Mouse (Mus musculus) neural tube, postnatal 0 days (tissue): ENCODE measurements around the gene Sema4f. TPM values are rescaled to one million over a fixed set of nuclear protein-coding genes. Genes with fewer than 3 reads are reported as not detected.

ENCODE experiments used
- polyA plus RNA-seq: library from polyadenylated mRNA; unstranded; fragments of >200 nt; fragmentation: Nextera tagmentation; extraction: Ambion mirVana; gene quantifications from 2 replicates; pipeline ENCODE4 v1.2.1, GENCODE M21; 2015

Gene Sema4f
- 21.0 and 21.4 TPM in 2 replicates for polyA plus RNA-seq

GRCm38 (mm10) chr6:82939167-82939912, at the start of gene Sema4f:
Gene Sema4f (minus strand): TSS chr6:82939769.

GRCm38 (mm10) chr6:82946651-82947050, 7.1 kb upstream of the Sema4f start, which contains the start of gene M1ap:
Gene M1ap (plus strand): TSS chr6:82946902.

Other genes starting within 250 kb of the Sema4f start
- gene Pole4, start 234.4 kb downstream of the Sema4f start, polyA plus RNA-seq, result 149 and 164 TPM in 2 replicates
- gene Hk2, start 165.3 kb downstream of the Sema4f start, polyA plus RNA-seq, result 3.0 and 3.1 TPM in 2 replicates
- gene M1ap, start 7.1 kb upstream of the Sema4f start, polyA plus RNA-seq, result 0.10 TPM in 1 of 2 replicates, not detected in the other
- gene Dok1, start 93.7 kb upstream of the Sema4f start, polyA plus RNA-seq, result 3.8 and 4.3 TPM in 2 replicates
- 4.6 and 7.2 TPM in 2 replicates for gene Loxl3, start 94.4 kb upstream of the Sema4f start, polyA plus RNA-seq
- gene Aup1, start 114.8 kb upstream of the Sema4f start, polyA plus RNA-seq, result 144 and 154 TPM in 2 replicates
- 89.7 and 95.1 TPM in 2 replicates for gene Htra2, start 115.5 kb upstream of the Sema4f start, polyA plus RNA-seq
- gene Dqx1, start 118.1 kb upstream of the Sema4f start, polyA plus RNA-seq, result 0.19 and 0.33 TPM in 2 replicates
- 1.5 TPM in 1 of 2 replicates, not detected in the other for gene Tlx2, start 130.5 kb upstream of the Sema4f start, polyA plus RNA-seq
- 34.3 and 37.8 TPM in 2 replicates for gene Pcgf1, start 138.1 kb upstream of the Sema4f start, polyA plus RNA-seq
- gene Lbx2, start 146.6 kb upstream of the Sema4f start, polyA plus RNA-seq, result not detected in 2 replicates
- gene Ccdc142, start 161.8 kb upstream of the Sema4f start, polyA plus RNA-seq, result 4.3 and 7.1 TPM in 2 replicates
- 4.7 and 5.3 TPM in 2 replicates for gene Gm42688, start 161.8 kb upstream of the Sema4f start, polyA plus RNA-seq
- gene Mrpl53, start 169.3 kb upstream of the Sema4f start, polyA plus RNA-seq, result 129 and 139 TPM in 2 replicates
- 23.1 and 24.7 TPM in 2 replicates for gene Mogs, start 175.7 kb upstream of the Sema4f start, polyA plus RNA-seq
- 82.3 and 104 TPM in 2 replicates for gene Wbp1, start 181.8 kb upstream of the Sema4f start, polyA plus RNA-seq
- 13.1 and 14.2 TPM in 2 replicates for gene Ino80b, start 185.7 kb upstream of the Sema4f start, polyA plus RNA-seq
- gene Rtkn, start 195.7 kb upstream of the Sema4f start, polyA plus RNA-seq, result 21.9 and 25.3 TPM in 2 replicates
- 22.2 and 23.0 TPM in 2 replicates for gene Wdr54, start 216.6 kb upstream of the Sema4f start, polyA plus RNA-seq
- 13.4 and 14.9 TPM in 2 replicates for gene 1700003E16Rik, start 216.6 kb upstream of the Sema4f start, polyA plus RNA-seq
- 129 and 141 TPM in 2 replicates for gene Dctn1, start 226.2 kb upstream of the Sema4f start, polyA plus RNA-seq